Mouse (Mus musculus) adrenal gland, adult 2 months (tissue): Measurements from ENCODE around the gene Prpsap1. TPM values are rescaled to one million over a fixed set of nuclear protein-coding genes. Genes with fewer than 3 reads are reported as not detected.
"Not testable (repeated sequence)": the region's sequence is repeated elsewhere in the genome, so short reads cannot be mapped to it uniquely, and the experiment has no call there.

Source experiments
- DNase-seq: peaks from one replicate; pipeline ENCODE4 v3.0.0; 2021
- polyA plus RNA-seq: library from polyadenylated mRNA; depleted of rRNA; stranded (reverse); fragments of >200 nt; gene quantifications from 2 replicates; pipeline ENCODE4 v1.2.3, GENCODE M21; 2012
- total RNA-seq, 2 experiments: library from RNA; stranded (reverse); gene quantifications; 2 replicates each; pipeline ENCODE4 v1.2.3; 2021

Gene Prpsap1
- total and polyA plus RNA-seq, 3 experiments: 76.0 to 257 (median 85.0) TPM

GRCm38 (mm10) chr11:116515330-116516020 is 21.5 kb upstream of the Prpsap1 start:
- DNase-seq: no peak

DNA sequence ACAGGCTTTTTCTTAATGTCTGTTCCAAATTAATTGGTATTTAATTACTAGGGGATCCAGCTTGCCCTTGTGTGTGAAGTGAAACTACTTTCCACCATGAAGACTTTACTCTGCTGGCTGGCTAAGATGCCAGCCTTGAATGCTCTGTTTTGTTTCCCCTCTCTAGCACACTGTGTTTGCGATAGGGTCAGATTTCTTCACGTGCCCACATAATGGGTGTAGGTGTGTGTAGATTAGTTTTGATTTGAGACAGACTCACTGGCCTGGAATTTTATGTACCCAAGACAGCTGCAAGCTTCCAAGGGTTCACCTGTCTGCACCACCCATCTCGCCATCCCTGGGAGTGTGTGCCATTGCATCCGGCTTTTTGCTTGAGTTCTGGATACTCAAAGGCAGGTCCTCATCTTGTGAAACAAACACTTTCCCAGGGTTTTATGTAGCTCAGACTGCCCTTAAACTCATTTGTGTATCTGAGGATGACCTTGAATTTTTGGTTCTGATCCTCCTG is 19.6 kb upstream of the Prpsap1 start:
- DNase-seq: no peak

GRCm38 (mm10) chr11:116512987-116513386 is 19.0 kb upstream of the Prpsap1 start:
- DNase-seq: no peak

DNA sequence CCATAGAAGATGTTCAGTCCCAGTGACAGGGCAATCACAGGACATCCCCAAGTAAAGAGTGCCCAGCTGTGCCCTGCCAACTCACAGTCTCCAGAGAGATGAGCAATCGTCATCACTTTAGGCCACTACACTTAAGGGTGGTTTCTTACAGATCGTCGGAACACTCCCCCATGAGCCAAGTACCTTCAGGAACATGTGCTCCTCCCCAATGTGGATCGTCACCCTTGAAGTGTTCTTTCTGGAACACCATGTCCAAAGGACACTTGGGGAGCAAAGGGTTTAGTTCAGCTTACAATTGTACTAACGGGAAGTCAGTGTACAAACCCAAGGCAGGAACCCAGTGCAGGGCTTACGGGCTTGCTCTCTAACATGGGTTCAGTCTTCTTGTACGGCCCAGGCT is 18.2 kb upstream of the Prpsap1 start:
- DNase-seq: no peak

DNA sequence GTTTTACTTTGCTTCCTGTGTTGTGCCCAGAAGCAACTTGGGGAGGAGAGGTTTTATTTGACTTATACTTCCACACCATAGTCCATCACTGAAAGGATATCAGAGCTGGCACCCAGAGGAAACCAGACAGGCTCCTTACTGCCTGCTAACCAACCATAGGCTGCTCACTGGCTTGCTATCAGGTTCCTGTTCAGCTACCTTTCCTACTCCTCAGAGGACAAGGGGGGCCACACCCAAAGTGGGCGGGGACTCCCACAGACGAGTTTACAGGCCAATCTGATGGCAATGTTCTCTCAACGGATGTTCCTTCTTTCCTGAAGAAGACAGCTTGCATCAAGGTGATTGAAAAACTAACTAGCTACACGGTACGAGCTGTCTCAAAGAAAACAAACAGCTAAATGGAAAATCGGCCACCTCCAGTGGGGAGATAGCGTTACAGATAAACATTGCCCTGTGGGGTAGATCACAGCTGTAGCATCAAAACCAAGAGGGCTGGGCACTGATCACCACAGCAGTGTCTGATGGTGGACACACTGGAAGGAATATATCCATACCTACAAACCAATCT is 17.4 kb upstream of the Prpsap1 start:
- no peak for DNase-seq

DNA sequence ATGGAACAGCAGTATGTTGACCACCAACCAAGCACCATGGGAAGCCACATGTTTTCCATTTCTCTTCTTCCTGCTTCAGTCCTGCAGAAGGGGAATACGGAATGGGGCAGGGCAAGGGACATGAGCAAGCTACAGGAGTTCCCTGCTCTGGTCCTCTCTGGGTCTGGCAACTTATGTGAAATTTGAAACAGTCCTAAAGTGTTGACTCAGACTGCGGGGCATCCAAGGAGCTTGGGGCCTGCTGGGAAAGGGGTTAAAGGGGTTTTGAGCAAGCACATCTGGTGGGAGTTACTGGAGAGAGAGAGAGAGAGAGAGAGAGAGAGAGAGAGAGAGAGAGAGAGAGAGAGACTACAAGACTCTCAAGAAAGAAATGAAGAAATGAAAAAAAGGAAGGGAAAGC is 14.7 kb upstream of the Prpsap1 start:
- DNase-seq: no peak

- no peak for DNase-seq
Measured at GRCm38 (mm10) chr11:116506151-116506875, 12.3 kb upstream of the Prpsap1 start.

DNA sequence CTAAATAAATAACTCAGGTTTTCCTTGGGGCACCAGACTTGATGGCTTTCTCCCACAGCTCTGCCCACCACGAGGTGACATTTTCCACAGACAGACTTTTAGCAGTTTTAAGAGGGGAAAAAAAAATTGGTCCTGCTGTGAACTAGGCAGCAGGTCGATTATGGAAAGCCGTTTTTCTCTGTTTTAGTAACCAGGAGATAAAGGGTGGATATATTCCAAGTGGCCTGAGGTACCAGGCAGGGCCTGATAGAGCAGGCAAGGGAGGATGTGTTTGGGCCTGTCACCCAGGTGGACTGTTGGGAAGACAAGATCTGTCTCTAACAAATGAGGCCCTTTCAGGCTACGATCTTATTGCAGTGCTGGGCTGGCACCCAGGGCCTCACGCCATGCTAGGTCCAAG is 11.6 kb upstream of the Prpsap1 start:
- no peak for DNase-seq

GRCm38 (mm10) chr11:116504516-116504915 is 10.5 kb upstream of the Prpsap1 start:
- no peak for DNase-seq

DNA sequence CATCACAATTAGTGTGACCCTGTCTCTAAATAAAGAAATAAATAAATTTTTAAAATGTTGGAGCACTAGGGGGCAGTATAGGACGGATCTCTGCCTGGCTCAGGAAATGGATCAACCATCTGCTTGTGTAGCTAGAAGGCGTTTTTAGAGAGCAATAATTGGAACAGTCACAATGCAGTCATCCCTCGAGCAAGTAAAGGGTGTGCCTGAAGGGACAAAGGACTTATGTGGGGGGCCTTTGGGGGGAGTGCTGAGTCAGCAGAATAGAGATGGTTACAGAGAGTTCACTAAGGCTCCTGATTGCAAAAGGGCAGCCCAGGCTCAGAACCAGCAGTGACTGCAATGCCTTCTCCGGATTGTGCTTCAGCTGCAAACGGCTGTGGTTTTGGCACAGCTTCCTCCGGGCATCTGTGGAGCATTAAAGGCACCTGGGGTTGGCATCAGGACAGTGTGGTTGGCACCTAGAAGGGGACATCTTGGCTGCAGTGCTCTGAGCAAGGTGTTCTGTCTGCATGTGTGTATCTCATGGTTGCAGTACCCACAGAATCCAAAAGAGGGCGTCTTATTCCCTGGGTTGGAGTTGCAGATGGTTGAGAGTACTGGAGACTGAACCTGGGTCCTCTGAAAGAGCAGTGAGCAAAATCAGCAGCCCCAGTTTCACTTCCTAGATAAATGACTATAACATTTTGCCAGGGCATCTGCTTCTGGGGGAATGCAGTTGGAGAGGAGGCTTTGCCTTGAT is 7.2 kb upstream of the Prpsap1 start:
- peak; percentile 28 for DNase-seq

DNA sequence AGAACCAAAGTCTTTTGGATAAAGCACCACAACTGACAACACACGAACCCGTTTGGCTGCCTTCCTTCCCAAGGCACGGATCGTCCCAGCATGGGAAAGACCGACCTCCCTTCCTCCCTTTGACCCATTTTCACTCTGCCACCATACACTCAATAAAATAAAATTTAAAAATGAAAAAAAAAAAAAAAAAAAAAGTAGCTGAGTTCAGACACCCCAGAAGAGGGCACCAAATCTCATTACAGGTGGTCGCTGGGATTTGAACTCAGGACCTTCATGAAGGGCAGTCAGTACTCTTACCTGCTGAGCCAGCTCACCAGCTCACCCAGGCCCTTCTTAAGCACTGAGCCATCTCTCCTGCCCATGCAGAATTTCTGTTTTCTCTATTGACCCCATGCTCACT is 5.0 kb upstream of the Prpsap1 start:
- DNase-seq: no peak

DNA sequence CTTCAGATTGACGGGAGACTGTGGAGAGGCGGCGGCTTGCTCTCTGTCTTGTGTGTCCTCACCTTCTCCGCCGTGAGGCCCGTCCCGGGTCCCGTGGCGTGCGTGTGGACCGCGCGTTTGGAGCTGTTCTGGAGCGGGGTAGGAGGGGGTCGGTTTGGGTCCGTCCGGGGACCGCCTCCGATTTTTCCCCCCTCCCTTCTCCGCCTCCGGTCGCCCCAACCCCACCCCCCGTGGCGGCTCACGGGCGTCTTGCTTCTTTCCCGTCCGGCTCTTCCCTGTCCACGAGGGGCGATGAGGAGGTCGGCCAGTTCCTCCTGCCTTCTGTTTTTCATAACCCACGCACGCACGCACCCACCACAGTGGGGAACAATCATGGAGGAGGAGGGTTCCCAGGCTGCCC is 4.6 kb upstream of the Prpsap1 start:
- DNase-seq: no peak

DNA sequence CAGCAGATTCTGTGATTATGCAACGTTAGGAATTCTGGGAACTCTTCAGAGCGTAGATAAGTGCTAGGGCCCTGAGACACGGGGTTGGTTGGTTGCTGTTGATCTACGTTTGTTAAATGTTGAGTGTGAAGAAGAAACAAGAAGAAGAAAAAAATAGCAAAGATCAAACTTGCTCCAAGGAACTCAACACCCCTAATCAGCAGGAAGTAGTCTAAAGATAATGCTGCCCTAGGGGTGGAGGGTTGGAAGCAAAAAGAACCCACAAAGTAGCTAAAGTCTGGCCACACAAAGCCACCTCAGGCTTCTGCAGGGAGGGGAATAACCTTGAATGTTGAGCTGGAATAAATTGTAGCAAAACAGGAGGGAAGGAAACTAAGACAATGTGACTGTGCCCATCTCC is 3.3 kb upstream of the Prpsap1 start:
- DNase-seq: no peak

DNA sequence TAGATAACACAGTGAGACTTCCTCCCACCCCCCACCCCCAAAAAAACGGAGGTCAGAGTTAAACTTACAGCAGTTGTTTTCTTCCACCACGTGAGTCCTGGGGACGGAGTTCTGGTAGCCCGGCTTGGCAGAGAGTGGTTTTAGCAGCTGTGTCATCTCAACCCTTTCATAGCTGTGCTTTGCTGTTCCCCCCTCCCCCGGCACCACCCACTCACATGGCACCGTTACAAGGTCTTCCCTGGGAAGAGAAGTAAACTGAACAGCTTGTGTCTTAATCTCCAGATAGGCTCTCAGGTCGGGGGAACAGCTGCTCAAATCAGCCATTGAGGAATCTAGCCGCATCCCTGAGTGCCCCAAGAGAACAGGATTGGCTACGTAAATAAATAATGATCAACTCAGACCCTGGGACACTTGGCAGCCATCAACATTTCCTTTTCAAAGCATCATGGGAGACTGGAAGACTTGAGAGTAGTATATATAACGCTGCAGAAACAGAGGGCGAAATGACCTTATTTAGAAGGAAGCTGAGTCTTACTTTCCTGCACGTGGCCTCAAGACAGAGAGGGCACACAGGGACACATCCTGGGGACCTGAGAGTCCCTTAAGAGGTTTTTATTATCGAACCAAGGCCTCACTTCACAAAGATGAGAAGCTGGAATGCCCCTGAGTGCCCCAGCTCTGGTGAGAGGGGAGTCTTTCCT is 622 bp upstream of the Prpsap1 start:
- peak; percentile 44 for DNase-seq

DNA sequence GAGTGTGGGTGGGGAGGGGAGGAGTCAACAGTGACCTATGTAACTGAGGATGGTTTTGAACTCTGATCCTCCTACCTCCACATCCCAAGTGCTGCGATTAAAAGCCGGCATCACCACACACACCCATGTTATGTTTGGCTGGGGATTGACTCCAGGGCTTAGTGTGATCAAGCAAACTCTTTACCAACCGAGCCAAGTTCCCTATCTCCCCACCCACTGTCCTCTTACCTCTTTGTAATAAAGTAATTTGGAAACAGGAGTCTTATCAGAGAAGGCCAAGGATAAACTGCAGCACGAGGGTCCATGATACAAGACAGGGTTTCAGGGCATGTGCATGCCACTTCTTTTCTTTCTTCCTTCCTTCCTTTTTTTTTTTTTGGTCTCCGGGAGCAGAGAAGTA is 811 bp downstream of the Prpsap1 start:
- no peak for DNase-seq

GRCm38 (mm10) chr11:116492507-116492906 is 1.5 kb downstream of the Prpsap1 start:
- DNase-seq: not testable (repeated sequence)

GRCm38 (mm10) chr11:116491338-116491737 is 2.7 kb downstream of the Prpsap1 start:
- DNase-seq: no peak

DNA sequence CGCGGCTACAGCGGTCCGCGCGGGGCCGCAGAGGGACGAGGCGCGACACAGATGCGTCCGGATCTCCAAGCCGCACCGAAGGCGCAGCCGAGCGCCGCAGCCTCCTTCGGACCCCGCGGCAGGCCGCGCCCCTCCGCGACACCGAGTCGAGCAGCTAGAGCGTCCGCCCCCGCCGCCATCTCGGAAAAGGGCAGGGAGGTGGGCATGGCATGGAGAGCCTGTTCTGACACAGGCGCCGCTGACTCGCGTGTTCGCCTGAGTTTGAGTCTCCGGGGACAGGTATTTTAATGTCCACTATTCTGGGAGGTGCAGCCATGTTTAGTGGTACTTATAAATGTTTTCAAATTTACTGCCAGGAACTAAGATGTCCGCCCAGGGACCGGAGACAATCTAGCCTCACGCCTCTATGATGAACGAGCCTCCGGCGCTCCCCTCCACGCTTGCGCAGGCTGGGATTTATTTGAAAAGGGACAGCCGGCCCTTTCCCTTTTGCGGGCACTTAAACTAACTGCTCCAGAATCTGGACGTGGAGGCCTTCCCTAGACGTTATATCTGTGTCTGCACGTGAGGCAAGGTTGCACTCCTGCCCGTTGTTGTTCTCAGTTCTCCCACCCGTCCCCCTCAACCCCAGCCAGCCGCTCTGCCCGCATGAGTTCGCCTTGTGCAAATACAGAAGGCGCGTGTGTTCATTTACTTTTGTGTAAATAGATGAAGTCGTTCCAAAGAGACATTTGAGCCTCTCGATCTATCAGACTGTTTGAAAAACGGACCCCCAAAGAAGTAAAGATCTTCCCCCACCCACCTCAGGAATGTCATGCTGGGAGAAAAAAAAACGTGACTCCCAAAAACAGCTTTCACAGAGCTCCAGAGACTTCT is 3.5 kb downstream of the Prpsap1 start:
- DNase-seq: peak; percentile 93

DNA sequence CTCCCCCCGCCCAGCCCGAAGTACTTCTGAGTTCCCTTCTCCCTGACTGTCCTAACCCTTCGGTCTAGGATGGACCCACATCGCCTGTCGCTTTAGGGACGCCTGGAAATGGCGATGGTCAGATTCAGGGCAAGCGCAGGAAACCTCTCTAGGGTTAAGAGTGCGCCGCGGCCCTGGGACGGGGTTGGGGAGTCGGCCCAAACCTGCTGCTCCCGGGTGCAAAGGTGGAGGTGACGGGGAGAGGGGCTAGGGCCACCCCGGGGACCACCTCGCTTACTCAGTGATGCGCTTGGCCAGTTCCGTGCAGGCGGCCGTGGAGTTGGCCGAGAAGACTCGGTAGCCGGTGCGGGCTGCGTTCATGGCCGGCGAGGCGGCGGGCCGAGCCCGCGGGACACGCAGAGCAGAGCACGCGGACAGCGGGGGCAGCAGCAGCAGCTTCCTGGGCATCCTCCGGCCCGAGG is 4.2 kb downstream of the Prpsap1 start:
- DNase-seq: no peak

DNA sequence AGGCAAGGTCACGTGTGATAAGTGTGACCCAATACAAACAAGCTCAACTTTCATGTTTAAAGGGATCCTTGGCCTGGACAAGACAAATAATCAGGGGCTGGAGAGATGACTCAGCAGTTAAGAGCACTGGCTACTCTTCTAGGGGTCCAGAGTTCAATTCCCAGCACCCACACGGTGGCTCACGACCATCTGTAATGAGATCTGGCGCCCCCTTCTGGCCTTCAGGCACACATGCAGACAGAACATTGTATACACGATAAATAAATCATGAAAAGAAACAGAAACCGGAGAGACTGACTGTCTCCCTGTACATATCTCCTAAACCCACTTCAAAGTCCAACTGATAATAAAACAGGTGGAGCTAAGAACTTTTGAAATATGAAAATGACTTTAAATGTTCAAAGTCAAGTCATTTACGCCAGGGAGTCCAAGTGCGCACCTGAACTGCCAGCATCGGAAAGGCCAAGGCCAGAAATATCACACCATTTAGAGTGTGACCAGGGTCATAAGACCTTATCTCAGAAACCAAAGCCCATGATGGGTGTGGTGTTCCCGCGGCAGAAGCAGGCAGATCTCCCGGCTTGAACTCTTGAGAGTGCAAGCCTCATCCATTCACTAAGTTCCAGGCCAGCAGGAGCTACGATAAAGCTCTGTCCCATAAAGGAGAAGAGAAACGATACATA is 5.2 kb downstream of the Prpsap1 start:
- DNase-seq: no peak
